Mouse (Mus musculus): ENCODE data around the gene Diras1. TPM values are rescaled to one million over a fixed set of nuclear protein-coding genes. Genes with fewer than 3 reads are reported as not detected.
"Not testable (repeated sequence)": the region's sequence is repeated elsewhere in the genome, so short reads cannot be mapped to it uniquely, and the experiment has no call there.

Gene Diras1
- polyA plus RNA-seq, 1 experiment = not detected

DNA sequence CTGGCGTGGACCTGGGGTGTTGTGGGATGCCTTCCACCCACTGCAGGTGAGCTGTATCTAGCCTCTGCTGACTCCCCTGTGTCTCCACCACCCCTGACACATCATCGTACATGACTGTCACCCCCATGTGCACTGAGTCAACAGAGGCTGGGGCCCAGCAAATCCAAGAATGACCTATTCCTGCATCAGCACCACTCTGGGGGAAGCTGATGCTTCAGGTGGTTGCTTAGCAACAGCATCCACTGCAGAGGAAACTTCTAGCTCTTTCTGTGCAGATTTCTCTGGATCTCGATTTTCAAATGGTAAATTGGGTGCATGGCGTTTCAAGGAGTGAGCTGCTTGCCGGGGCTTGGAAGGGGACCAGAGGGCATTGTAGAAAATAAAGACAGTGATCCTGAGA lies 32.2 kb downstream of the Diras1 start:
- TF ChIP-seq POLR2A (IDR thresholded peaks at IDR 0.05; ENCODE audit: borderline replicate concordance, extremely low read depth, low read depth, low read length) (no peak), CTCF (IDR thresholded peaks at IDR 0.05; ENCODE audit: insufficient read depth, low read length) (no peak)
- Histone ChIP-seq H3K4me1 (ENCODE audit: control insufficient read depth, insufficient read depth, low read length) (no peaks in the 10 kb centered on the region), H3K4me3 (replicated peaks; ENCODE audit: extremely low read depth, low read depth, low read length) (no peak overlapping the region)
- DNase-seq = no peak
- 69% methylated on average over 5 of the region's 5 CpGs for WGBS

DNA sequence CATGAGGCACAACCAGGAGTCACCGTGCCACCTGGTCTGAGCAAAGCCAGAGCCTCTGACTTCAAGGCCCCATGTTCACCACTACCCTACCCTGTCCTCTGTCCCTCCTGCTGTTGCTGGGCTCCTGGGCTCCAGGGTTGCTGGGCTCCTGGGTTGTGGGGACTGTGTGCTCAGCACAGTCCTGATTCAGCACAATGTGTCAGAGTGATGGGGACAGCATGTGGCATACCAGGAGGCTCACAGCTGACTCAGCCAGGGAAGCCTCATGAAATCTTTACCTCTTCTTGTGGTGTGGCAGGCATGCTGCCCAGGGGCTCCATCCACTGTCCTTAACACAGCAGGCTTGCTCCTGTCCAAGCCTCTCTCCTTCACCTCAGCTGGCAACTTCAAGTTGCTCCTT lies 33.5 kb downstream of the Diras1 start:
- Histone ChIP-seq H3K4me1 (ENCODE audit: control insufficient read depth, insufficient read depth, low read length) (peaks cover 3% of the 10 kb centered on the region), H3K4me3 (replicated peaks; ENCODE audit: extremely low read depth, low read depth, low read length) (no peak overlapping the region)
- TF ChIP-seq CTCF (IDR thresholded peaks at IDR 0.05; ENCODE audit: insufficient read depth, low read length) (no peak), POLR2A (IDR thresholded peaks at IDR 0.05; ENCODE audit: borderline replicate concordance, extremely low read depth, low read depth, low read length) (no peak)
- 93% methylated on average over 1 of the region's 1 CpGs for WGBS
- no peak for DNase-seq

GRCm38 (mm10) chr10:80991007-80991406 lies 34.5 kb downstream of the Diras1 start:
- no peak for DNase-seq
- Histone ChIP-seq H3K4me1 (ENCODE audit: control insufficient read depth, insufficient read depth, low read length) (peaks cover 8% of the 10 kb centered on the region), H3K4me3 (replicated peaks; ENCODE audit: extremely low read depth, low read depth, low read length) (no peak overlapping the region)
- TF ChIP-seq POLR2A (IDR thresholded peaks at IDR 0.05; ENCODE audit: borderline replicate concordance, extremely low read depth, low read depth, low read length) (no peak), CTCF (IDR thresholded peaks at IDR 0.05; ENCODE audit: insufficient read depth, low read length) (no peak)
- 13% methylated on average over 3 of the region's 3 CpGs for WGBS

DNA sequence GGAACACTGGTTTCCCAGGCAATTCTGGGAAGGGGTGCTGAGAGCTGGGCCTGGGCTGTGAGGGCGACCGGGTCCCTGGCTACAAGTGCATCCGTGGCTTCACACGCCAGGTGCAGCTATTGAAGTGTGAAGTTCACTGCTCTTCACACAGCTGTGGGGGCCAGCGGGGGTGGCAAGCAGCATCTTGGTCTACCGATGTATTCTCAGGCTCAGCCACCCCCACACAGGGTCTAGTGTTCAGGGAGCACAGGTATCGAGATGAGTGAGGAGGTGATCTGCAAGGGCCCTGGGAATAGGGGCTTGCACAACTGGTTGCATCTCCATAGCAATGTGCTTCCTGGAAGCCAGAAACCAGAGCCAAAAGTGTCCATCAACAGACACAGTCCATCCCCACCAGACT lies 35.1 kb downstream of the Diras1 start:
- Histone ChIP-seq H3K4me3 (replicated peaks; ENCODE audit: extremely low read depth, low read depth, low read length) (no peak overlapping the region), H3K4me1 (ENCODE audit: control insufficient read depth, insufficient read depth, low read length) (peaks cover 10% of the 10 kb centered on the region)
- WGBS = 66% methylated on average over 7 of the region's 7 CpGs
- TF ChIP-seq CTCF (IDR thresholded peaks at IDR 0.05; ENCODE audit: insufficient read depth, low read length) (no peak), POLR2A (IDR thresholded peaks at IDR 0.05; ENCODE audit: borderline replicate concordance, extremely low read depth, low read depth, low read length) (no peak)
- no peak for DNase-seq

GRCm38 (mm10) chr10:80989854-80990253 lies 35.6 kb downstream of the Diras1 start:
- 54% methylated on average over 4 of the region's 4 CpGs for WGBS
- DNase-seq; H3K4me3 ChIP-seq (replicated peaks; ENCODE audit: extremely low read depth, low read depth, low read length); H3K4me1 ChIP-seq (ENCODE audit: control insufficient read depth, insufficient read depth, low read length): not testable (repeated sequence)

GRCm38 (mm10) chr10:80989446-80989845 lies 36.0 kb downstream of the Diras1 start:
- TF ChIP-seq CTCF (IDR thresholded peaks at IDR 0.05; ENCODE audit: insufficient read depth, low read length) (no peak), POLR2A (IDR thresholded peaks at IDR 0.05; ENCODE audit: borderline replicate concordance, extremely low read depth, low read depth, low read length) (no peak)
- Histone ChIP-seq H3K4me3 (replicated peaks; ENCODE audit: extremely low read depth, low read depth, low read length) (no peak overlapping the region), H3K4me1 (ENCODE audit: control insufficient read depth, insufficient read depth, low read length) (peaks cover 10% of the 10 kb centered on the region)
- 58% methylated on average over 6 of the region's 6 CpGs for WGBS
- DNase-seq = no peak

- 8% methylated on average over 10 of the region's 10 CpGs for WGBS
- Histone ChIP-seq H3K4me1 (ENCODE audit: control insufficient read depth, insufficient read depth, low read length) (peaks cover 10% of the 10 kb centered on the region), H3K4me3 (replicated peaks; ENCODE audit: extremely low read depth, low read depth, low read length) (no peak overlapping the region)
- DNase-seq = peak; percentile 84
- TF ChIP-seq CTCF (IDR thresholded peaks at IDR 0.05; ENCODE audit: insufficient read depth, low read length) (peak; percentile 92), POLR2A (IDR thresholded peaks at IDR 0.05; ENCODE audit: borderline replicate concordance, extremely low read depth, low read depth, low read length) (no peak)
These were observed 37.6 kb downstream of the Diras1 start for GRCm38 (mm10) chr10:80987709-80988441.

DNA sequence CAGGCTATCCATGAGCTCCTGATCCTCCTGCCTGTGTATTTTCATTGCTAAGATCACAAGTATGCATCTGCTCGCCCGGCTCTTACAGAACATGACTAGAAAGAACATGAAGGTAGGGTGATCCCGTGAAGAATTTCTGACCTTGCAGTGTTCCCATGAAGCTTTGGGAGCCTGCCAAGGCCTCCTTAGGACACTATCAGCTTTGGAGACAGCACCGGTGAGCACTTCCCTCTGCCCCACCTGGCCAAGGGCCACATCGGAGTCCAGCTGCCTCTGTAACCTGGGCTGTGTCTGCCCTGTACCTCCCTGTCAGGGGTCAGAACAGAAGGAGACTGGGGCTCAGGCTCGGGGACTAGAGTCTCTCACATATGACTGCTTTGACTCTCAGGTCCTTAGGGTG lies 38.7 kb downstream of the Diras1 start:
- 60% methylated on average over 6 of the region's 6 CpGs for WGBS
- peak; percentile 48 for DNase-seq
- peaks cover 10% of the 10 kb centered on the region for H3K4me1 ChIP-seq (ENCODE audit: control insufficient read depth, insufficient read depth, low read length)
- H3K4me3 ChIP-seq (replicated peaks; ENCODE audit: extremely low read depth, low read depth, low read length) = no peak overlapping the region
- TF ChIP-seq POLR2A (IDR thresholded peaks at IDR 0.05; ENCODE audit: borderline replicate concordance, extremely low read depth, low read depth, low read length) = no peak
- TF ChIP-seq CTCF (IDR thresholded peaks at IDR 0.05; ENCODE audit: insufficient read depth, low read length) = no peak

DNA sequence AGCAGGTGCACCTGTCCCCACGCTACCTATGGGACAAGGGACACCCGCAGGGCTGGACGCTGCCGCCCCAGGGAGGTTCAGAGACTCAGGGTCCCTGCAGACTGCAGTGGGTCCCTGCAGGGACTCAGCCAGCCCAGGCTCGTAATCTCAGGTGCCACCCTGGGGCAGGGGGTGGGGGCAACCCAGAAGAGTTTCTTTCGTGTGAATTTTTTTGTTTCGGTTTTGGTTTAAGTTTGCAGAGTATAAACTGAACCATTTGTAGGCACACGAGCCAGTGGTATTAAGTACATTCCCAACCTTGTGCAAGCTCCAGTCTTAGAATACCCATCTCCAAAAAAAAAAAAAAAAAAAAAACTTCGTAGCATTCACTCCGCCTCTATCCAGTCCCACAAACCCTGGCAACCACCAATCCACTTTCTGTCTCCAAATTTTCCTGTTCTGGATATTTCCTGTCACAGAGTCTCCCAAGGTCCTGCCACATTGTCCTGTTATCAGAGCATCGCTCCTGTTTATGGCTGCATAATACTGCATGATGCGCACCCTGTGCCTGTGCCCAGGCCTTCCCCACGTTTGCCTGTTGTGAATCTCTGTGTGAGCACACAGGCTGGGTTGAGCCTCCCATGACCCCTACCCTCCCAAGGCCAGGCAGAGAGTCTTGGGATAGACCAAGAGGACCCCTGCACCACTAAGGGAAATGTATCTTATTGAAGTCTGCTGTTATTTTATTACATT lies 39.3 kb downstream of the Diras1 start:
- WGBS = 17% methylated on average over 13 of the region's 13 CpGs
- TF ChIP-seq CTCF (IDR thresholded peaks at IDR 0.05; ENCODE audit: insufficient read depth, low read length) = no peak
- peak; percentile 24; the same call in 1 of the 2 replicates for TF ChIP-seq POLR2A (IDR thresholded peaks at IDR 0.05; ENCODE audit: borderline replicate concordance, extremely low read depth, low read depth, low read length)
- DNase-seq = no peak
- peaks cover 10% of the 10 kb centered on the region for H3K4me1 ChIP-seq (ENCODE audit: control insufficient read depth, insufficient read depth, low read length)
- H3K4me3 ChIP-seq (replicated peaks; ENCODE audit: extremely low read depth, low read depth, low read length) = peak overlapping the region; percentile 52

All from lung, adult 2 months (tissue).